Mouse (Mus musculus): ENCODE measurements around the gene Zfp36l2.

Zfp36l2 gene

GRCm38 (mm10) chr17:84136669-84137392, 50.9 kb downstream of the Zfp36l2 start:
- in situ Hi-C loops (cut with MboI, MseI) = no loop called here

GRCm38 (mm10) chr17:84136217-84136616, 51.5 kb downstream of the Zfp36l2 start:
- in situ Hi-C loops (cut with MboI, MseI) = no loop called here

- in situ Hi-C loops (cut with MboI, MseI) = no loop called here
These were observed 52.5 kb downstream of the Zfp36l2 start for GRCm38 (mm10) chr17:84135243-84135642.
